In genomic region chr13:107964616-107965015, GRCm38 (mm10) we compare ENCODE assay signal across 21 mouse cellular contexts.
A peak's percentile ranks its signal among the peaks of the same experiment; 100 is the strongest.
DNase-seq lines count a peak whose midpoint lies in the region; ATAC-seq and TF ChIP-seq lines count a peak whose summit lies in the region.
"Had no signal": no experiment of that assay in that cellular context is flagged by ENCODE, and none has a peak within 500 bp of the region (broad histone marks: within the 10 kb centered on the region; RNA-seq: fewer than 3 reads in every experiment).

No protein-coding gene starts in this region.

- H3K9me3 ChIP-seq in heart, embryonic 10.5 days = no peaks in the 10 kb centered on the region
- H3K9me3 ChIP-seq in kidney, postnatal 0 days (replicated peaks; ENCODE audit: low read length) = no peaks in the 10 kb centered on the region
- H3K9me3 ChIP-seq: embryonic facial prominence, embryonic 13.5 days; forebrain, embryonic 15.5 days; heart, embryonic 13.5 days; hindbrain, embryonic 12.5 days had no signal

- no peak for ATAC-seq in kidney, postnatal 0 days (replicated peaks; ENCODE audit: low FRiP score, low read depth)
- ATAC-seq: forebrain, embryonic 15.5 days; hindbrain, embryonic 16.5 days; inflammation-experienced regulatory T-cells, adult 6 months had no signal

- H3K4me3 ChIP-seq in heart, embryonic 10.5 days = no peak overlapping the region
- H3K4me3 ChIP-seq in kidney, postnatal 0 days (replicated peaks; ENCODE audit: low read depth, low read length) = no peak overlapping the region
- H3K4me3 ChIP-seq: embryonic facial prominence, embryonic 13.5 days; forebrain, embryonic 15.5 days; heart, adult 2 months; heart, embryonic 13.5 days; hindbrain, embryonic 12.5 days had no signal

- H3K9ac ChIP-seq in kidney, postnatal 0 days (ENCODE audit: low read depth, low read length) = no peak overlapping the region
- H3K9ac ChIP-seq: embryonic facial prominence, embryonic 13.5 days; forebrain, embryonic 15.5 days; heart, embryonic 13.5 days; hindbrain, embryonic 12.5 days had no signal

- no peak for DNase-seq in heart, embryonic 10.5 days (ENCODE audit: low spot score)
- DNase-seq in heart, postnatal 4 days = no peak
- peak; percentile 19 for DNase-seq in kidney, postnatal 0 days (ENCODE audit: low spot score)
- no peak for DNase-seq in kidney, postnatal 10 days
- DNase-seq in 3T3-L1 (ENCODE audit: low read depth, low spot score) (peak; percentile 19), NIH3T3 (ENCODE audit: low read depth) (peak; percentile 54)
- no peak for DNase-seq in layer of hippocampus, adult 9-10 months (ENCODE audit: low spot score)
- DNase-seq in adrenal gland, postnatal 10 days = no peak
- DNase-seq: adrenal gland, postnatal 14 days; cerebellum, adult 11-12 months; cerebellum, adult 9-10 months; cerebellum, postnatal 25 days; gastrocnemius, postnatal 10 days; heart, adult 2 months; heart, postnatal 36 days had no signal

- no peaks in the 10 kb centered on the region for H3K36me3 ChIP-seq in heart, embryonic 10.5 days
- H3K36me3 ChIP-seq in kidney, postnatal 0 days (ENCODE audit: insufficient read depth, low read length) = no peaks in the 10 kb centered on the region
- H3K36me3 ChIP-seq: embryonic facial prominence, embryonic 13.5 days; forebrain, embryonic 15.5 days; heart, embryonic 13.5 days; hindbrain, embryonic 12.5 days had no signal

- H3K4me2 ChIP-seq in kidney, postnatal 0 days (ENCODE audit: low read length) = no peak overlapping the region
- H3K4me2 ChIP-seq: embryonic facial prominence, embryonic 13.5 days; forebrain, embryonic 15.5 days; heart, embryonic 13.5 days; hindbrain, embryonic 12.5 days had no signal

- 71% methylated on average over 7 of the region's 7 CpGs for WGBS in heart, embryonic 10.5 days
- WGBS in kidney, postnatal 0 days = 54% methylated on average over 7 of the region's 7 CpGs

- peak overlapping the region; percentile 22; the same call in 1 of the 2 replicates for H3K27ac ChIP-seq in heart, embryonic 10.5 days
- no peak overlapping the region for H3K27ac ChIP-seq in kidney, postnatal 0 days
- H3K27ac ChIP-seq: embryonic facial prominence, embryonic 13.5 days; forebrain, embryonic 15.5 days; heart, adult 2 months; heart, embryonic 13.5 days; hindbrain, embryonic 12.5 days had no signal

- peaks cover 28% of the 10 kb centered on the region for H3K4me1 ChIP-seq in heart, embryonic 10.5 days
- peaks cover 10% of the 10 kb centered on the region for H3K4me1 ChIP-seq in kidney, postnatal 0 days (replicated peaks; ENCODE audit: insufficient read depth, low read length)

- no peak for TF ChIP-seq CTCF in kidney, postnatal 0 days (IDR thresholded peaks at IDR 0.05; ENCODE audit: low read depth)

- H3K27me3 ChIP-seq in heart, embryonic 10.5 days (ENCODE audit: insufficient read depth, poor library complexity, severe bottlenecking) = 0 out of 2 replicates have a peak, but pooled peaks cover 3% of the 10 kb centered on the region
- H3K27me3 ChIP-seq in kidney, postnatal 0 days (ENCODE audit: insufficient read depth, low read length) = no peaks in the 10 kb centered on the region
- H3K27me3 ChIP-seq: forebrain, embryonic 15.5 days; heart, embryonic 13.5 days; hindbrain, embryonic 12.5 days had no signal

Comparison
In these comparisons a context has a peak if more than half of its experiments do, and no peak if none do; other contexts are left out.
1. DNase-seq: peak in kidney, postnatal 0 days (single experiment), 3T3-L1 (single experiment) and NIH3T3 (single experiment); none in heart, embryonic 10.5 days (single experiment), heart, postnatal 4 days (single experiment), kidney, postnatal 10 days (single experiment), layer of hippocampus, adult 9-10 months (single experiment) and adrenal gland, postnatal 10 days (single experiment).